Mouse (Mus musculus) frontal cortex, adult (tissue): Measurements from ENCODE around the gene Ipmk.
"Not testable (repeated sequence)": the region's sequence is repeated elsewhere in the genome, so short reads cannot be mapped to it uniquely, and the experiment has no call there.

Experiments used
- ATAC-seq: cut with Nextera tagmentation; 2 replicates; pipeline ENCODE4 v1.9.2; 2017; ENCODE audit warnings: mild to moderate bottlenecking, moderate library complexity, mixed read lengths; ENCODE audit not compliant: low TSS enrichment

The Ipmk gene

GRCm38 (mm10) chr10:71369466-71369865, 21.9 kb downstream of the Ipmk start:
- no peak for ATAC-seq

GRCm38 (mm10) chr10:71371881-71372280, 24.3 kb downstream of the Ipmk start:
- peak; percentile 98 for ATAC-seq

GRCm38 (mm10) chr10:71373706-71374105, 26.1 kb downstream of the Ipmk start:
- no peak for ATAC-seq

GRCm38 (mm10) chr10:71376014-71376413, 28.5 kb downstream of the Ipmk start:
- ATAC-seq = no peak

GRCm38 (mm10) chr10:71380406-71380805, 32.8 kb downstream of the Ipmk start:
- ATAC-seq = peak; percentile 99

- ATAC-seq = no peak
Measured at GRCm38 (mm10) chr10:71381471-71382033, 34.0 kb downstream of the Ipmk start.

- no peak for ATAC-seq
Measured at GRCm38 (mm10) chr10:71382109-71382508, 34.5 kb downstream of the Ipmk start.

GRCm38 (mm10) chr10:71382858-71383551, 35.4 kb downstream of the Ipmk start:
- ATAC-seq = no peak

GRCm38 (mm10) chr10:71383552-71383924, 36.0 kb downstream of the Ipmk start:
- ATAC-seq = not testable (repeated sequence)

GRCm38 (mm10) chr10:71384159-71385044, 36.8 kb downstream of the Ipmk start:
- no peak for ATAC-seq

GRCm38 (mm10) chr10:71389311-71389710, 41.7 kb downstream of the Ipmk start:
- ATAC-seq = no peak

- 0 out of 2 replicates have a peak, but pooled peaks have one; percentile 33 for ATAC-seq
Measured at GRCm38 (mm10) chr10:71398383-71399145, 51.0 kb downstream of the Ipmk start.

GRCm38 (mm10) chr10:71399399-71399798, 51.8 kb downstream of the Ipmk start:
- ATAC-seq = no peak

GRCm38 (mm10) chr10:71399987-71400386, 52.4 kb downstream of the Ipmk start:
- no peak for ATAC-seq

- peak; percentile 86 for ATAC-seq
Measured at GRCm38 (mm10) chr10:71400818-71401646, 53.5 kb downstream of the Ipmk start.

- no peak for ATAC-seq
Measured at GRCm38 (mm10) chr10:71403638-71404037, 56.1 kb downstream of the Ipmk start.

- ATAC-seq = no peak
Measured at GRCm38 (mm10) chr10:71405523-71406217, 58.1 kb downstream of the Ipmk start.

GRCm38 (mm10) chr10:71409948-71410347, 62.4 kb downstream of the Ipmk start:
- no peak for ATAC-seq

- no peak for ATAC-seq
Measured at GRCm38 (mm10) chr10:71413401-71413800, 65.8 kb downstream of the Ipmk start.

GRCm38 (mm10) chr10:71421531-71421930, 74.0 kb downstream of the Ipmk start:
- ATAC-seq = no peak
